ENCODE assay signal across 8 mouse cellular contexts in the genomic region with DNA sequence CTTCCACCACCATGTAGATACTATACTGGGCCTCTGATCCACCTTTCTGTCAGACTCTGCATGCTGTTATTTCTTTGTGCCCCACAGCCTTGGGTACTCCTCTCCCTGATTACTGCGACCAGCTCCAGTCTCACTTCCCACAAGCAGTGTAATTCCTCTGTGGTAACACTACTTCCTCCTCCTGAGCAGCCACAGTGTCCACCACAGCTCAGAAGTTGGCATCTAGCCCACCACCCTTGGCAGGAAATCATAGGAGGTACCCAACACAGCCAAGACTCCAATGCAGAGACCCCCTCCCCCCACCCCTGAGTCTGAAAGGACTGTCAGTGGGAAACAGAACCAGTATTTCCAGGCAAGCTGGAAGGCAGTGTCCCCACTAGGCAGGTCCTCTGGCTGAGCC. TPM values are rescaled to one million over a fixed set of nuclear protein-coding genes. Genes with fewer than 3 reads are reported as not detected.
DNase-seq lines count a peak whose midpoint lies in the region; ATAC-seq lines count a peak whose summit lies in the region.

No protein-coding gene starts in this region.

- intact Hi-C loops in left cerebral cortex, postnatal 14 days (cut with DNase I) = no loop called here

- H3K4me1 ChIP-seq in heart, embryonic 13.5 days = peaks cover 24% of the 10 kb centered on the region
- peaks cover 28% of the 10 kb centered on the region for H3K4me1 ChIP-seq in neural tube, embryonic 15.5 days

- no peak overlapping the region for H3K4me2 ChIP-seq in heart, embryonic 13.5 days
- no peak overlapping the region for H3K4me2 ChIP-seq in neural tube, embryonic 15.5 days

- ATAC-seq in common myeloid progenitor, adult 5-6 weeks (replicated peaks; ENCODE audit: low read depth, poor library complexity, severe bottlenecking) = peak; percentile 92
- peak; percentile 61 for ATAC-seq in heart, embryonic 13.5 days (ENCODE audit: extremely low read depth, insufficient number of reproducible peaks, low FRiP score, low TSS enrichment)
- no peak; the same call in 1 of the 2 replicates for ATAC-seq in neural tube, embryonic 15.5 days (ENCODE audit: low FRiP score)

- 0 out of 2 replicates have a peak overlapping the region, but pooled peaks have one; percentile 40 for H3K27ac ChIP-seq in heart, embryonic 13.5 days (replicated peaks)
- 0 out of 2 replicates have a peak overlapping the region, but pooled peaks have one; percentile 10 for H3K27ac ChIP-seq in neural tube, embryonic 15.5 days (replicated peaks)

- DNase-seq in kidney, postnatal 10 days = peak; percentile 71
- no peak for DNase-seq in kidney, adult 8-10 months
- peak; percentile 72 to 75 for DNase-seq in left cerebral cortex, postnatal 14 days (ENCODE audit: low spot score in 2 of 2)
- DNase-seq in B cell, adult 2 months = no peak
- no peak for DNase-seq in embryo, embryonic 10 days (ENCODE audit: low spot score)

- H3K36me3 ChIP-seq in heart, embryonic 13.5 days = no peaks in the 10 kb centered on the region
- H3K36me3 ChIP-seq in neural tube, embryonic 15.5 days = peaks cover 37% of the 10 kb centered on the region

- H3K9ac ChIP-seq in heart, embryonic 13.5 days = no peak overlapping the region
- no peak overlapping the region for H3K9ac ChIP-seq in neural tube, embryonic 15.5 days (replicated peaks)

- H3K9me3 ChIP-seq in heart, embryonic 13.5 days = no peaks in the 10 kb centered on the region
- H3K9me3 ChIP-seq in neural tube, embryonic 15.5 days (replicated peaks) = no peaks in the 10 kb centered on the region

- no peaks in the 10 kb centered on the region for H3K27me3 ChIP-seq in heart, embryonic 13.5 days (replicated peaks)
- H3K27me3 ChIP-seq in neural tube, embryonic 15.5 days (replicated peaks) = no peaks in the 10 kb centered on the region

- 53% methylated on average over 1 of the region's 1 CpGs for WGBS in heart, embryonic 13.5 days
- 79% methylated on average over 1 of the region's 1 CpGs for WGBS in neural tube, embryonic 15.5 days

- H3K4me3 ChIP-seq in heart, embryonic 13.5 days = no peak overlapping the region
- H3K4me3 ChIP-seq in neural tube, embryonic 15.5 days (replicated peaks) = no peak overlapping the region

RNA-seq across cellular contexts. Expression of a gene that starts 47.4 kb away (rescaled TPM):
- total RNA-seq in common myeloid progenitor, adult 5-6 weeks (2017) = not detected in 2 replicates
- 0.98 and 1.5 TPM in 2 replicates for polyA plus RNA-seq in heart, embryonic 13.5 days (2015; fragmentation: Nextera tagmentation; extraction: Ambion mirVana)
- total RNA-seq in left cerebral cortex, postnatal 14 days (2021) = 100 to 1,000 TPM; 112 to 118 TPM
- polyA plus RNA-seq in neural tube, embryonic 15.5 days (2015; fragmentation: Nextera tagmentation; extraction: Ambion mirVana) = 16.0 and 19.0 TPM in 2 replicates

Comparison
In these comparisons a context has a peak if more than half of its experiments do, and no peak if none do; other contexts are left out.
1. DNase-seq: peak in kidney, postnatal 10 days (single experiment) and left cerebral cortex, postnatal 14 days (2 of 2); none in kidney, adult 8-10 months (0 of 2), B cell, adult 2 months (0 of 2) and embryo, embryonic 10 days (single experiment).
2. RNA of a gene that starts 47.4 kb away (total RNA-seq): 112 to 118 TPM in left cerebral cortex, postnatal 14 days; not detected in common myeloid progenitor, adult 5-6 weeks; every median in the first group is over 100 times any median in the second.